Mouse (Mus musculus): ENCODE measurements around the gene Avpr2. TPM values are rescaled to one million over a fixed set of nuclear protein-coding genes. Genes with fewer than 3 reads are reported as not detected.

The Avpr2 gene
- not detected in 2 replicates for polyA plus RNA-seq (2012; rRNA removed)

DNA sequence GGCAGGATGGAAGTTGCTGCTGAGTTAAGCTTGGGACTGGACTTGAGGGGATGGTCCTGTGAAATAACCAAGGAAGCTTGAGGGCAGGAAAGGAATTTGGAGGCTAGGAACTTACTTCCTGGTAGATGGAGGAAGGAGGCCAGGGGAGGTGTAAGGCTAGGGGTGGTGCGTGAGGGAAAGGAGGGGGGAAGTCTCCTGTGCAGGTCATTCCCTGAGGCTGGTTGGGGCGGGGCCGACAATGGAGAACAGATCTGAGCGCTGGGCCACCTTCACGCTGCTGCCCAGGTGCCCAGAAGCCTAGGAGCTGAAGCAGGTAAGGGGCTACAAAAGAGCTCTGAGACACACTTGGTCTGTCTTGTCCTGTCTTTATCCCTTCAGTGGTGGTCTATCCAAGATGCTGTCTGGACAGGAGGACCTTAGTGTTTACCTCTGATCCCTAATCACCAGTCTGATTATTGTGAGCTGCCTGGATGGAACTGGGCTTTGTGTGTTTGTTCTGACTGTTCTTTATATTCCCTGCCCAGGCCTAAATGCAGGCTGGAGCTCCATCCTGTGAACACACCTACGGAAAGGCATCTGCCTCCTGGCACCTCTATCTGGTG, at the start of gene Avpr2:
TSS of gene Avpr2 (plus strand) at position 552 of the 602 bp plus-strand sequence.
- DNase-seq (ENCODE audit: extremely low spot score in 1 of 2, low spot score in 1 of 2): no peak

DNA sequence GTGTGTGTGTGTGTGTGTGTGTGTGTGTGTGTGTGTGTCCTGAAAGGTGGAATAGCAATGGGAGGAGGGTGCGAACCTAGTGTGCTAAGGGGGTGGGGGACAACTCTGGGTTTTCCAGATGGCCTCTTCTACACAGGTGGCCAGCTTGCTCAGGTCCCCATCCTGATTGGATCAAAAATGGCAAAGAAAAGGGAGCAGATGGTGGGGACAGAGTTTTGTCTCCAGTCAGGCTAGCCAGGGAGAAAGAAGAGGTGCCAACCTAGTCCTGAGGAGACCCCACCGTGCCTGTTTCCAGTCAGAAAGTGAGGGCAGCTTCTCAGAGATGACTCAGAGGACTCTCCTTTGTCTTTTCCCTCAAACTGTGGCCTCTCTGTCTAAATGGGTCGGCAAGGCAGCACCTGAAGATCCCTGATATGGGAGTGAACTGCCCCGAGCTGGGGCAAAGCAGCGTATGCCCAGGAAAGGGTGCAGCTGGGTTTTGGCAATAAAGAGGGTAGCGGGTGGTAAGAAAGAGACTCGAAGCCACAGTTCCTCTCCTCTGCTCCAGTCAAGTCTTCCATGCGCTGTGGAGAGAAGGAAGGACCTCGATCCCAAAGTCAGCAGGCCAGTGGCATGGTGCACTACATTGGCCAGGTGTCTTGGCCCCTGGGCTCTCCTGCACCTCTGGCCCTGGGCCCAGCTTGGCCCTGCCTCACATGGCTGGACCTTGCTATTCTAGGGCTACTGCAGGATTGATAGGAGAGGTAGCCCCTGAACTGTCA, 37.4 kb upstream of the Avpr2 start:
- DNase-seq (ENCODE audit: extremely low spot score in 1 of 2, low spot score in 1 of 2): no peak

DNA sequence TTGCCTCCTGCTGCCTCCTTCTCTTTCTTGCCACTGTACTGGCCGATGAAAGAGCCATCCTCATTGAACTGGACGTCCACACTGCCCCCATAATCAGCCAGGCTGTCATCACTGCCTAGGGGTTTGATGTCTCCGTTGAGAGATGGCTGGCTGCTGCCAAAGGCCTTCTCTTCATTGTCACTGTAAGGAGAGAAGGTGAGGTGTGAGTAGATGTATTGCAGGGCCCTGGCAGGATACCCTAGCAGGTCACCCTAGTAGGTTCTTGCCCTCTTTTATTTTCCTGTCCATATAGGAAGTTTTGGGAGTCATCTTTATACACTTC, 36.9 kb upstream of the Avpr2 start:
- DNase-seq (ENCODE audit: extremely low spot score in 1 of 2, low spot score in 1 of 2): no peak

DNA sequence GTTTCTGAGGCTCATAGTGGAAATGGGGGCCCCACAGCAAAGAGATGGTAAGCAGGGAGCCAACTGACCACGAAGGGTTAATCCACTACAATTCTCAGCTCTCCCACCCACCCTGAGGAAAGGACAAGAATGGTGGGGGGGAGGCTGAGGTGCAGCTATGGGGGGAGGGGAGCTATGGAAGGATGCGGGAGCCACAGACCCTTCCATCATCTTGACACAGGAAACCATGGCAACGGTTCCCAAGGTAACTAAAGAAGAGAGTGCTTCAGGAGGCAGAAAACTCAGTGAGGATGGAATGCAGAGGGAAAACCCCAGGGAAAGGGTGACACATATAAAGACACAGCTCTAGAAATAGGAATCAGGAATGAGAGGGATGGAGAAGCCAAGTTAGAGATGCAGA, 27.2 kb upstream of the Avpr2 start:
- no peak for DNase-seq (ENCODE audit: extremely low spot score in 1 of 2, low spot score in 1 of 2)

DNA sequence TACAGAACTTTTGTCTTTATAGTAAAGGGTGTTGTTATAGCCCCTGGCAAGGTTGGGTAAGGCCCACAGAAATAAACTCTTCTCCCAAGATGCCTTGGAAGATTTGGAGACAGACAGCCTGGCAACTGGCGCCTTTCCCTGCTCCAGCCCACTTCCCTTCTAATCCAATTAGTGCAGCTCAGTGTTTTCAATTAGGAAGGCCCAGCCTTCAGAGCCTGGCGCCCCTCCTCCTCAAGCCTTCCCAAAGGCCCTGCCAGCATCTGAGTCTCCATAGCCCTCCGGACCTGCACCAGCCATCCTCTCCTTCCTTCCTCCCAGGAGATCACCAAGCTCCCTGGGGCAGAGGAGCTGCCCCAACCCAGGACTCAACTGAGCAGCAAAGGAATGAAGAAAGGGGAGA, 24.6 kb upstream of the Avpr2 start:
- DNase-seq (ENCODE audit: extremely low spot score in 1 of 2, low spot score in 1 of 2): no peak

DNA sequence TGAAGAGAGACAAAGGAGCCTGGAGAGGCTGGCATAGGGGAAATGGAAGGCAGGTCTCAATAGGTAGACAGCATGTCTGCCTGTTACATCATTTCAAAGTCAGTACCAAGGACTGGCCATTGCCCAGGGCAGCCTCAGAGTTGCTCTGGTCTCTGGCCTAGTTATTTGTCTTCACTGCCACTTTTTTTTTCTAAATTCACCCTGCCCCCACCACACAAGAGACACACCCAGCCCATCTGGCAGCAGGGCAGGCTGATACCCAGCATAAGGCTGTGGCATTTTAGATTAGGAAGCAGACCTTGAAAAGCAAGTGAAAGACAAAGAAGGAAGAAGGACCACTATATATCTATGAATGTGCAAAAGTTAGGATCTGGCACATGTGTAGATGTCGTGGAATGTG, 24.1 kb upstream of the Avpr2 start:
- DNase-seq (ENCODE audit: extremely low spot score in 1 of 2, low spot score in 1 of 2): no peak

DNA sequence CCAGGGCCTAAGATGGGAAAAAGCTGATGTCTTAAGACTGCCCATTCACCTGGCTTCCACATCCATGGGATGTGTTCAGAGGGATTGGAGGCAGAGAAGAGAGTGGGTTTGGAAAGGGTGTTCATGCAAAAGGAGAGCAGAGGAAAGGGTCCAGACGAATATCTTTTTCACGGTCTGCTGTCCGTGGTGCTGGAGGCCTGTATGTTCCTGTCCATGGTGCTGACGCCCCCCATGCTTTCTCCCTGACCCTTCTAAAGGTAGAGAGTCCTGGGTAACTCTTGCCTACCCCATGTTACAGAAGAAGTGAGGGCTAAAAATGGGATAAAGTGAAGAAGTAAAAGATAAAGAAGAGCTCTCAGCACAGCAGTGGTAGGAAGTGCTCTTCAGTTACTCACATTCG, 22.6 kb upstream of the Avpr2 start:
- no peak for DNase-seq (ENCODE audit: extremely low spot score in 1 of 2, low spot score in 1 of 2)

DNA sequence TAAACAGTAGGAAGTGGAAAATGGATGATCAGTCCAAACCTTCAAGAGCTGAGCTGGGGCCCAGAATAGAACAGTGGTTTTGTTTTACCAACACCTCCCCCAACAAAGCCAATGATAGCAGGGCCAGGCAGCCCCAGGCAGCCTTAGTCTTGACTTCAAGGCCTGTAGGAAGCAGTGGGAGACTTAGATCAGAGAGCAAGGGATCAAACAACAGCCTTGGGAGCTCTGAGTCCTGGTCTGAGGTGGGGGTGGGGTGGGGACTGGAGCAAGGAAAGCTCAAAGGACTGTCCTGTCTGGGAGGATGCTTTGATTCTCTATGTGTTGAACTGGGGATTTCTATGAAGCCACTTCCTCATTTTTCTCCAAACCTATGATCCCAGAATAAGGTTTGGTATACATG, 20.4 kb upstream of the Avpr2 start:
- no peak for DNase-seq (ENCODE audit: extremely low spot score in 1 of 2, low spot score in 1 of 2)

DNA sequence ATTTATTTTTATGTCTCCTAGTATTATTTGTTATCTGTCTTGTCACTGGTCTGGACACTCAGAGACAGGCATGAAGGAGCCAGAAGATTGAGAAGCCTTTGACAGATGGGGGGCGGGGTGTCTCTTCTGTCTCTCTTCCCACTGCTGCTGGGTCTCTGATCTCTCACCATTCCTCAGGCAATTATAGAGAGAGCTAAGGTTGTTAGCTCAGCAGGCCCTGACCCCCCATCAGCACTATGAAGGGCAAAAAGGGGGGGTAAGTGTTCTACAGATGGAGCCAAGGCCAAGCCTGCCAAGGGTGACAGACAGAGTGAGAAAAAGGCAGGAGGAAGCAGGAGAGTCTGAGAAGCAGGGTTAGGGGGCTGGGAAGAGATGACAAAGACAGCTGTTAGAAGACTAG, 19.9 kb upstream of the Avpr2 start:
- DNase-seq (ENCODE audit: extremely low spot score in 1 of 2, low spot score in 1 of 2): no peak

DNA sequence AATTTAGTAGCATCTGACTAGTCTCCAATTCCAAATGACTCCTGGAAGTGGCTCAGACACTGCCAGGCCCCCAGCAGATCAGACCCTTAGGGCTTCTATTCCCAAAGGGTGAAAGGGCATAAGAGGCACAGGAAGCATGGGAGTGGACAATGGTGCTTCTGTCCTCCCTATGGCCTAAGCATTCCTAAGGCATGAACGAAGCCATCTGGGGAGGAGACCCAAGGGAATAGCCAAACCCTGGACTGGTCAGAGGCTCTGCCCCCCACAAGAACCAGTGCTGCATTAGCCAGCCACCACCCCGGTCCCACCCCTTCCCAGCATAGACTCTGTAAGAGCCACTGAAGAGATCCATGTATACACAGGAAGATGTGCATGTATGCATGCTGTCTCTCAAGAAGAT, 16.0 kb upstream of the Avpr2 start:
- DNase-seq (ENCODE audit: extremely low spot score in 1 of 2, low spot score in 1 of 2): no peak

DNA sequence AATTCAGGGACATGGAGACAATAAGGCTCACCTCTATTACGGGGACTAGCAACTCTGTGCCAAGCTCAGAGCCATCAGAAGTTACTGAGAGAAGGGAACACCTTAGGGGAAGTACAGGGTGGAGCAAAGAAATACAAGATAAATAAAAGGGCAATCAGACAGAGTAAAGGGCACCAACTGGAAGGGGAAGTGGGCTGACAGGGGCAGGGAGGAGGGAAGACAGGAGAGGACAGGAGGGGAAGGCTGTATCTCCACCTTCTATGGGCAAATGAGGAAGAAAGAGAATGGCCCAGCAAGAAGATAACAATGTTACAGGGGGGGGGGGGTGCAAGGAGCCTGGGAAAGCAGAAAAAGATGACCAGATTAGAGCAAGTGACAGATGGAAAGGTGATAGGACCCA, 14.9 kb upstream of the Avpr2 start:
- no peak for DNase-seq (ENCODE audit: extremely low spot score in 1 of 2, low spot score in 1 of 2)

DNA sequence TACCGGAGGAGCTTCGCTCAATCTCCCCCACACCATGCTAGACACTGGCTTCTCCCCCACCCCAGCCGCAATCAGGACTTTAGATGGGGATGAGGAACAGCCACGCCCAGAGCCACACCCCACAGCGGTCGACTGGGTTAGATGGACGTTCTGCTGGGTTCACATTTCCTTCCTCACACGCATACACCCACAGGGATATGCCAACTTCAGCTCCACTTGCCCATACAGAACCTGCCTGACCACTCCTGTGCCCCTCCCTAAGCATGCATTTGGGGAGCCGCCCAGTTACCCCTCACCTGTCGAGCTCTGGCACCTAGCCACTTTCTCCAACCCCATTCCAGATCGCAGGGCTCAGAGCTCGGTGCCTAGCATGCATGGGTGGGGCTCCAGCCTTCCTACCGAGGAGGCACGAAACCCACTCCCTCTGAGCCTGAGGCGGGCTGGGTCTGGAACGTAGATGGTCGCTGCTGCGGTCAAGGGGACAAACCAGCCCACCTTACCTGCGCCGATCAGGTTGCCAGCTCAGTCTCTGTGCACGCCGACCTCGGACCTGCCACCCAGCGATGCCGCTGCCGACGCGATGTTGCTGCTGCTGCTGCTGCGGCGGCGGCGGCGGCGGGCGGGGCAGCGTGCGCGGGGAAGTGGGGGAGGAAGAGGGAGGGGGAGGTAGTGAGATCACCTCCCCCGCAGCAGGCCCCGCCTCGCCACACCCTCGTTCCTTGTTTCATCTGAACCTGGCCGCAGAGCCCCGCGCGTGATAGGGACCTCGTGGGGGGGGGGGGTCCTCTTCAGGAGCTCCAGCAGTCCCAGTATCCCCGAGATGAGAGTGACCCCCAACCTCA, 11.5 kb upstream of the Avpr2 start:
- DNase-seq (ENCODE audit: extremely low spot score in 1 of 2, low spot score in 1 of 2): no peak

DNA sequence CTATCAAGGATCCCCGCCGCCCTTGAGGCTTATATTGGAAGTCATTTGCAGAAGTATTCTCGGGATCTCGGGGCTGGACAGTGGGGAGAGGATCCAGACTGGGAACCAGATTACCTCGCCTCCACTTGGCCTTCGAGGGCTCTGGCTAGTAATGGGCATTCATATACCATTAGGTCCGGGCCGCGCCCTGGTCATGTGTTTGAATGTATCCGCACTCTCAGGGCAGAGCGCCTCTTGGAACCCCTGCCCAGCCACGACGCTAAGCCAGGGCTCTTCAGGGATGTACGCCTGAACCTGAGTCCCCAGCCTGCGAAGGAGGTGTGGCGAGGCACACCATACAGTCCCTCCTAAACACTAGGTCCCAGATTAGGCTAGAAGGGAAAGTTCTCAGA, 10.9 kb upstream of the Avpr2 start:
- DNase-seq (ENCODE audit: extremely low spot score in 1 of 2, low spot score in 1 of 2): no peak

DNA sequence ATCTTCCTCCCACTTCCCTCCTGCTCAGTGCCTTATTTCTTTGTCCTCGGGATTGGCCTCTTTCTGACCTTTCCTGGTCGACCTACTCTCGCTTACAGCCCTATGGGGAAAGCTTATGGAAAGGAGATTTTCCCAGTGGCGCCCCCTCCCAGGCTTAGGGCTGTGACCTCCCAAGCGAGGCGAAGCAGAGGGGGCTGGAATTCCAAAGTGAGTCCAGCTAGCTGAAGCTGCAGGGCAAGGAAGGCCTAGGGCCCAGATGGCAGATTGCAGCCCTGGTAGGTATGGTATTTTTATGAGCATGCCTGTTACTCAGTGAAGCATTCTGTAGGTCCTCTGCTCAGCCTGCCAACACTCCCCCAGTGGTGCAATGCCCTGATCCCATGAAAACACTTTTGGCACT, 10.4 kb upstream of the Avpr2 start:
- DNase-seq (ENCODE audit: extremely low spot score in 1 of 2, low spot score in 1 of 2): no peak

DNA sequence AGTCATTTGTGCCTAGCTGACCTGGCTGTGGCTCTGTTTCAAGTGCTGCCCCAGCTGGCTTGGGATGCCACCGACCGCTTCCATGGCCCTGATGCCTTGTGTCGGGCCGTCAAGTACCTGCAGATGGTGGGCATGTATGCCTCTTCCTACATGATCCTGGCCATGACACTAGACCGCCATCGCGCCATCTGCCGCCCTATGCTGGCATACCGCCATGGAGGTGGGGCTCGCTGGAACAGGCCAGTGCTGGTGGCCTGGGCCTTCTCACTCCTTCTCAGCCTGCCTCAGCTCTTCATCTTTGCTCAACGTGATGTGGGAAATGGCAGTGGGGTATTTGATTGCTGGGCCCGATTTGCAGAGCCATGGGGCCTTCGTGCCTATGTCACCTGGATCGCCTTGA, 931 bp downstream of the Avpr2 start:
- DNase-seq (ENCODE audit: extremely low spot score in 1 of 2, low spot score in 1 of 2): no peak

DNA sequence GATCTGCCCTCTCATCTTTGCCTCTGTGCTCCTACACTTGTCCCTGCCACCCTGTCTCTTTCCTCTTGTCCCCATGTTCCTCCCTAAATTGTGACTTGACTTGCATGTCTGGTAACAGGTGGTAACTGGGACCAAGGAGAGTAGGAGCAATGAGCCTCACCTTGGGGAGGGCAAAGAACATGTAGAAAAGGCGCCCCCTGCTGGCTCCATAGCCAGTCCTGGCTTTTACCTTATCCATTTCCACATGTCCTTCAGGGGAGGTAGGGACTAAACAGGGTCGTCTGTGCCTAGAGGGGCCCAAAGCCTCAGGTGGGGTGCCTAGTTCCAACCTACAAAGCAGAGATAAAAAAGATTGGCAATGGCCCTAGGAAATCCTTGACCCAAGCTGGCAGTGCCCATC, 3.8 kb downstream of the Avpr2 start, which contains the start of gene L1cam:
TSS of gene L1cam (minus strand) at position 387 of the 400 bp plus-strand sequence.
- DNase-seq (ENCODE audit: extremely low spot score in 1 of 2, low spot score in 1 of 2): peak in 1 of 2 experiments; percentile 74

DNA sequence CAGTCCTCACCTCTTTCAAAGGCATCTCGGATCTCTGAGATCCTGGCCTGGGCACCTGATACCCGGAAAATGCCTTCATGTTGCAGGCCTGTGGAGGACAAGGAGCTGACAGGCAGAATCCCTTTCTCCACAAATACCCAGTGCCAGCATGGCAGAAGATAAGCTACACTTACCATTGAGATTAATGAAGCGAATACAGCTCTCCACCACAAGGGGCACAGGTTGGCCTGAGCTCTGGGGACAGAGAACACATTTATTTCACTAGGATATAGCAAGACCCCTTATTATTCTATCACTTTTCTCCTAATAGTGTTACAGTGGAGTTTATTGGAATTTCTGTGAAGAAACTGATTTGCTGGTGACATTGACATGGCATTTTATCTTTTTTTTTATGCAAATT, 6.1 kb downstream of the Avpr2 start:
- no peak for DNase-seq (ENCODE audit: extremely low spot score in 1 of 2, low spot score in 1 of 2)

DNA sequence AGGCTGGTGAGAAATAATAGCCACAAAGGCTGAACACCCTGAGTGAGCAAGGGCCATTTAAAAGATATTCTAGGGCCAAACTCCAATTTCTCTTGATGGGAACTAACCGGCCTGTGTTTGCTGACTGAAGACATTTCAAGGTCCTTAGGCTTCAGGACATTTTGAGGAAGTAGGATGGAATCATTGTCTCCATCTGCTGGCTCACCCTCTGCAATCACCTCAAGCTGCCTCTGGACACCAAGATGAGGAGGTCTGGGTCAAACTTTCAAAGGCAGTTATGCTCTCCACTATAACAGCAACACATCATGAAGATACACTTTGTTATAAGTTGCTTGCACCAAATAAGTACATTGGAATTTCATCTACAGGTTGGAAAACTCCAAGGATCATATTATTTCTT, 18.1 kb downstream of the Avpr2 start:
- no peak for DNase-seq (ENCODE audit: extremely low spot score in 1 of 2, low spot score in 1 of 2)

DNA sequence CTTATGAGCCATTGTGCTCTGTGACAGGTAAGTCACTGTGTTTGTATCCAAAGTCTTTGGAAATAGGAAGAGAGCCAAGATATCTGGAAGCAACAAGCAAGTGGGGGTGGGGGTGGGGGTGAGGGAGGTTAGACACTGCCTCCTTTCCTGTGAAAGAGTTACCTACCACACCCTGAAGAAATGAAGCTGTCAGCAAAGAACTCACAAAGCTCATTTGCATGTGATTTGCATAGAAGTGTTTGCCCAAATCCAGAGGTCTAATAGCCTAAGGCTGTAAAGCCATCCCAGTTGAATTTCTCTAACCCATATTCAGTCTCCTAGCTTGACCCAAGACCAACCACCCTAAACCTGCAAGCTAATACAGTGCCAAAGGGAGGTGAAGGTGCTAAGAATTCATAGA, 18.5 kb downstream of the Avpr2 start:
- DNase-seq (ENCODE audit: extremely low spot score in 1 of 2, low spot score in 1 of 2): no peak

DNA sequence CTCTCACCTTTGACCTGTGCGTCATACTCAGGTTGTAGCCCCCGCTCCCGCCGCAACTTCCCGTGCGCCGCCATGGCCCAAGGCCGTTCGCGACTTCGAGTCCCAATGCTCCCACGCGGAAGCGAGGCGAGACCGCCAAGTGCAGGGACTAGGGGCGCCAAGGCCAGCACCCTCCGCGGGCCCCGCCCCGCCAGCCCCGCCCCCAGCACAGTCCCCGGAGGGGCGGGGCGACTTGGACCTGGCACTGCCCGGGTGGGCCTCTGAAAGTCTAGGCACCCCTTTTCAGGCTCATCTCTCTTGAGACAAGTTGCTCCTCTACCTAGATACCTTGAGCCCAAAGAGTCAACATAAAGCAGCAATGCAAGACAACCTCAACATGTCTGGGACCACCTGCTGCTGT, 19.3 kb downstream of the Avpr2 start:
- no peak for DNase-seq (ENCODE audit: extremely low spot score in 1 of 2, low spot score in 1 of 2)

DNA sequence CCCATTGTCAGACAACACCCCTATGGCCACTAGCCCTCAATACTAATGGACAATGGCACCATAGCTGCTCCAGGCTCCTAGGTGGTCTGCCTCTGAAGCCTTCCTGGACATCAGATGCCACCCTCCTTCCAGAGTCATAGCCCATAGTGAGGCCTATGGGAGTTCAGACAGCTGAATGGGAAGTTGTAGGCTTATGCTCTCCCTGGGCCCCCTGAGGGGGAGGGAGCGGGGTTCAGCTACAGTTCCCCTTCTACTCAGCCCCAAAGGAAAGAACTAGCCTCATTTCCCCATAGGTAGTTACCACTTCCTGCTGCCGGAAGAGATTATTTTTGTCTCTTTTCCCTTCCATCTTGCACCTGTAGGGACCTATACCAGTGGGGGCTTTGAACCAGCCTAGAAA, 19.7 kb downstream of the Avpr2 start:
- DNase-seq (ENCODE audit: extremely low spot score in 1 of 2, low spot score in 1 of 2): no peak

All from frontal cortex, adult 2 months (tissue).